Mouse (Mus musculus): Measurements from ENCODE around the gene Entpd7. TPM values are rescaled to one million over a fixed set of nuclear protein-coding genes. Genes with fewer than 3 reads are reported as not detected.
A peak's percentile ranks its signal among the peaks of the same experiment; 100 is the strongest.

Entpd7 gene
- polyA plus RNA-seq, 1 experiment from 2014 or later: 14.5 TPM

GRCm38 (mm10) chr19:43662176-43662967 lies 27.1 kb upstream of the Entpd7 start:
- 35% methylated on average over 19 of the region's 19 CpGs for WGBS
- peak; percentile 54; the same call in 1 of the 2 replicates for ATAC-seq (ENCODE audit: insufficient read depth, low FRiP score, low read depth)

GRCm38 (mm10) chr19:43663471-43663870 lies 26.0 kb upstream of the Entpd7 start:
- H3K4me1 ChIP-seq: peaks cover 7% of the 10 kb centered on the region
- H3K4me3 ChIP-seq (replicated peaks): no peak overlapping the region
- WGBS: 77% methylated on average over 8 of the region's 8 CpGs
- H3K27me3 ChIP-seq (replicated peaks): no peaks in the 10 kb centered on the region
- H3K36me3 ChIP-seq: peaks cover 17% of the 10 kb centered on the region; the same call in 1 of the 2 replicates
- H3K27ac ChIP-seq: no peak overlapping the region
- H3K9ac ChIP-seq: no peak overlapping the region
- no peak for ATAC-seq (ENCODE audit: insufficient read depth, low FRiP score, low read depth)
- H3K9me3 ChIP-seq: no peaks in the 10 kb centered on the region
- H3K4me2 ChIP-seq: no peak overlapping the region

More at GRCm38 (mm10) chr19:43662176-43662967, 27.1 kb upstream of the Entpd7 start:
- H3K4me3 ChIP-seq (replicated peaks): no peak overlapping the region
- peaks cover 7% of the 10 kb centered on the region for H3K4me1 ChIP-seq
- H3K27ac ChIP-seq: no peak overlapping the region
- H3K27me3 ChIP-seq (replicated peaks): no peaks in the 10 kb centered on the region
- peaks cover 17% of the 10 kb centered on the region; the same call in 1 of the 2 replicates for H3K36me3 ChIP-seq
- H3K4me2 ChIP-seq: no peak overlapping the region
- no peaks in the 10 kb centered on the region for H3K9me3 ChIP-seq
- H3K9ac ChIP-seq: no peak overlapping the region

DNA sequence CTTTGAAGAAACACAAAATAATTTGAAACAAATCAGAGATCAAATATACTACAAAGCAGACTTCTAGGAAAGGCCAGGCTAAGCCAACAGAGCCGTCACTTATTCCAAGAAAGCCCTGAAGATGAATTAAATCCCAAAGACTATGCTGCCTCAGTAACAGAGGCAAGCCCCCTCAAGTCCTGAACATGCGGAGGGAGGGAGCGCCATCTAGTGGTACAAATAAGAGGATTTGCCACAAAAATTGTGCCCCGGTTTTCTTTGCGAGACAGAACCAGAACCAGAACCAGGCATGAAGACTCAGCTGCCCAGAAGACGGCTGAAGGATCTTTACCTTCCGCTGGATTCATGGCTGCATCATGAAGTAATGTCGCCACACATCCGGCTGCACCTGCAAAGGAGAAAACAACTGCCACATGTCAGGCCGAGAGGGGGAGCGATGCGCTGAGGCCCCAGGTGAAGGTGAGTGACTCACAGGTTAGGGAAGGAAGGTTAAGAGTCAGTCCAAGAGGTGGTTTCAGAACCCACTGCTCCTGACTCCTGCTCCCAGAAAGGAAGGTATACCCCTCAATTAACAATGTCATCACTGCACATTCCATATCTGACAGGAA lies 23.9 kb upstream of the Entpd7 start:
- H3K36me3 ChIP-seq: peaks cover 17% of the 10 kb centered on the region; the same call in 1 of the 2 replicates
- no peak overlapping the region for H3K4me3 ChIP-seq (replicated peaks)
- H3K9ac ChIP-seq: no peak overlapping the region
- H3K9me3 ChIP-seq: no peaks in the 10 kb centered on the region
- ATAC-seq (ENCODE audit: insufficient read depth, low FRiP score, low read depth): no peak
- peaks cover 7% of the 10 kb centered on the region for H3K4me1 ChIP-seq
- no peak overlapping the region for H3K4me2 ChIP-seq
- 54% methylated on average over 12 of the region's 12 CpGs for WGBS
- H3K27me3 ChIP-seq (replicated peaks): no peaks in the 10 kb centered on the region
- H3K27ac ChIP-seq: no peak overlapping the region

DNA sequence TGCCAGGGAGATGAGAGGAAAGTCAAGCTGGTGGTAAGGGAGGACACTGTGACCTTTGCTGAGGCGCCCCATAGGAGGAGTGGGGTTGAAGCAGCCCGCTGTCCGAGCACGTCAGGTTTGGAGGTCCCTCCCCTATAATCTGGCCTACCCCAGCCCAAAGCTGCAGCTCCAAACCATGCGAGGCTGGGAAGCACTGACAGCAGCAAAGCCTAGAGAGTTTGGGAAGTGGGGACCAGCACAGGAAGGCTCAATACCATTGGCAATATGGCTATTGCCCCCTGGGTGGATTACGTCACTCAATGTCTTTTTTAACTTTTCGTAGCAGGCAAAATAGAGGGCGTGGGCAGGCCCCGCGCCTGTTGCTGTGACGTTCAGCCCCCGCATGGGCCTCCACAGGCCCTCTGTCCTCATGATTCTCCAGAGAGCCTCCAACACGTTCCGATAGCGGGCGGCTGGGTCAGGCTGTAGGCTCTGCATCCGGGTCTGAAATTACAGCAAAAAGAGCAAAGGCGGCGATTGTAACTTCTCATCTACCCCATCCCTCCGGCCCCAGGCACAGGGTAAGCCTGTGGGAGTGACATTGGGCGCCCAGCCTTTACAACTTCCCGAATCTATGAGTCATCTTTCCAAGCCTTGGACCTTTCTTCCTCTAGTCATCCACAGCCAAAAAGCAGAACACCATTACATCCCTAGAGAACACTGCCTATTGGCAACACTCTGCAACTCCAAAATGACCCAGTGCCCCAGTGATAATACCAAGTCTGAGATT lies 22.6 kb upstream of the Entpd7 start:
- H3K36me3 ChIP-seq: peaks cover 17% of the 10 kb centered on the region; the same call in 1 of the 2 replicates

DNA sequence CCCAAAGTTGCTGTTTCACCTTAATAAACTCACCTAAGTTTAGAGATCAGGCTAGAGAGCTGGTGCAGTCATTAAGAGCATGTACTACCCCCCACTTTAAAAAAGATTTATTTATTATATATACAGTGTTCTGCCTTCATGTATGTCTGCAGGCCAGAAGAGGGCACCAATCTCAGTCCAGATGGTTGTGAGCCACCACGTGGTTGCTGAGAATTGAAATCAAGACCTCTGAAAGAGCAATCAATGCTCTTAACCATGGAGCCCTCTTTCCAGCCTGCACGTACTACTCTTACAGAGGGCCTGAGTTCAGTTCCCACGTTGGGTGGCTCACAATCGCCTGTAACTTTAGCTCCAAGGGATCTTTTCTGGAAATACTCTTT lies 22.1 kb upstream of the Entpd7 start:
- Histone ChIP-seq H3K4me1 (peaks cover 3% of the 10 kb centered on the region), H3K36me3 (peaks cover 17% of the 10 kb centered on the region; the same call in 1 of the 2 replicates), H3K9me3 (no peaks in the 10 kb centered on the region), H3K27me3 (replicated peaks) (no peaks in the 10 kb centered on the region), H3K4me3 (replicated peaks) (no peak overlapping the region), H3K4me2 (no peak overlapping the region), H3K27ac (no peak overlapping the region), H3K9ac (no peak overlapping the region)
- 65% methylated on average over 4 of the region's 4 CpGs for WGBS
- ATAC-seq (ENCODE audit: insufficient read depth, low FRiP score, low read depth): no peak

More for the DNA sequence above, 22.6 kb upstream of the Entpd7 start:
- Histone ChIP-seq H3K27me3 (replicated peaks) (no peaks in the 10 kb centered on the region), H3K4me2 (no peak overlapping the region), H3K9me3 (no peaks in the 10 kb centered on the region), H3K4me3 (replicated peaks) (no peak overlapping the region), H3K9ac (no peak overlapping the region), H3K27ac (no peak overlapping the region), H3K4me1 (peaks cover 7% of the 10 kb centered on the region)
- peak; percentile 31; the same call in 1 of the 2 replicates for ATAC-seq (ENCODE audit: insufficient read depth, low FRiP score, low read depth)
- WGBS: 84% methylated on average over 22 of the region's 22 CpGs

DNA sequence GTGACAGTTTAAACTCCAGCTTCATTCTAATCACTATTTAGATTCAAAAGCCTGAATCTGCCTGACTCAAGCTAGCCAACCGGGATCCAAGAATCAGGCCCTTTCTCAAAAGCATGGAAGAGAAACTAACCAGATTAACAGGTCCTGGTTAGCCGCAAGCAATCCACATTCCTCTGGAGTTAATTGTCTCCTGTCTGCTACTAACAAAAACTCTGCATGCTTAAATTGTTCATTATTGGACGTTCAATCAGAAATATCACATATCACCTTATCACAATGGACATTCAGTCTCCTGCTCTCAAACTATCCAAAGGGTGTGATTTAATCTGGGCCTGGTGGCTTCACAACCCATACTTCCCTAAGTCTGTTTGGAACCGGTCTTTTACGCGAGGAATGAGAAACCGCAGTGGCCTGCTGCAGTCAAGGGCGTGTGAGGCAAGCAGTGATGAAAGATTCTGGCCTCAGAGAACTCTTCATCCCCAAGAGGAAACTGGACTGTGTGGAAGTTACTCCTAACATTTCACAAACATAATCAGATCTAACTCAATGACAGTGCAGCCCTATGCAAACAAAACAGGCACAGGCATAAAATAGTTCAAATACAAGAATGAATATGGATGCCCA lies 20.2 kb upstream of the Entpd7 start:
- peaks cover 8% of the 10 kb centered on the region for H3K4me1 ChIP-seq
- H3K9ac ChIP-seq: no peak overlapping the region
- no peaks in the 10 kb centered on the region for H3K36me3 ChIP-seq
- H3K27ac ChIP-seq: no peak overlapping the region
- no peak overlapping the region for H3K4me2 ChIP-seq
- WGBS: 71% methylated on average over 8 of the region's 8 CpGs
- no peaks in the 10 kb centered on the region for H3K9me3 ChIP-seq
- no peak for ATAC-seq (ENCODE audit: insufficient read depth, low FRiP score, low read depth)
- H3K27me3 ChIP-seq (replicated peaks): no peaks in the 10 kb centered on the region
- H3K4me3 ChIP-seq (replicated peaks): no peak overlapping the region

- Histone ChIP-seq H3K27me3 (replicated peaks) (no peaks in the 10 kb centered on the region), H3K4me2 (no peak overlapping the region), H3K4me3 (replicated peaks) (no peak overlapping the region), H3K27ac (no peak overlapping the region), H3K36me3 (no peaks in the 10 kb centered on the region), H3K9me3 (no peaks in the 10 kb centered on the region), H3K9ac (no peak overlapping the region), H3K4me1 (peaks cover 8% of the 10 kb centered on the region)
- ATAC-seq (ENCODE audit: insufficient read depth, low FRiP score, low read depth): no peak
- 76% methylated on average over 7 of the region's 7 CpGs for WGBS
Observed at GRCm38 (mm10) chr19:43671054-43671453, 18.4 kb upstream of the Entpd7 start.

DNA sequence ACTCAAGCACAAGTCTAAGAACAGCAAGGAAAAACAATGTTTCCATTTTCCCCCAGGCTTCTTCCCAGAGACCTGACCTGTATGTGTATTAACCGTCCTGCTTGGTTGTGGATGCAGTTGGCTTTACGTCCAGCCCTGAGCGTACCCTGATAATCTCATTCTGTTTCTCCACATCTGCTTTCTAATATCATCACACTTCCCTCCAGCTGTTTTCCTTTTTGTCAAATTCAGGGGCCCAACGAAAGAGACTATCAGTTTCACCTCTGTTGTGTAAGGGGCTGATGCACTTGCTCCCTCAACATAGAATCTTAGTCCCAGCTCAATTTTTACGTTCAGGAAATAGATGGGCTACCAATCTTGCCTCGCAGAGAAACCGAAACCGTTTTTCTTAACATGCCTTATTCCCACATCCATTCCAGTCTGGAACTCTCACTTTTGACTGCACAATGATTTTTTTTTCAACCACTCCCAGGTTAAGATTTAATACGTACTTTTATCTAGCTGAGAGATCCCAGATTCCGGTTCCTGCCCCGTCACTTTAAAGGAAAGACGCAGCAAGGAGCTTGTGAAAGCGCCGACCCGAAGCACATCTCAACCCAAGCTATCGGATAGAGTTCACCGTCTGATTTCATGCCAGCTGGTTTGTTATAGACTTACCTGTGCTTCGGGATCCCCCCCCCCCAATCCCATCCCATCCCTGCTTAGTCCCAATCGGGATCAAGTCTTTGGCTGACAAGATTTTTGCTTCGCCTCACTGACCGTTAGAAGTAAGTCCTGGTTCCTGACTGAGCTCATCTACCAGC lies 15.8 kb upstream of the Entpd7 start:
- peak overlapping the region; percentile 77 for H3K4me2 ChIP-seq
- peak overlapping the region; percentile 97 for H3K4me3 ChIP-seq (replicated peaks)
- no peaks in the 10 kb centered on the region for H3K9me3 ChIP-seq
- 4% methylated on average over 21 of the region's 21 CpGs for WGBS
- H3K27me3 ChIP-seq (replicated peaks): no peaks in the 10 kb centered on the region
- H3K36me3 ChIP-seq: no peaks in the 10 kb centered on the region
- H3K27ac ChIP-seq: peak overlapping the region; percentile 87; the same call in 1 of the 2 replicates
- H3K9ac ChIP-seq: peak overlapping the region; percentile 92
- peaks cover 12% of the 10 kb centered on the region for H3K4me1 ChIP-seq
- ATAC-seq (ENCODE audit: insufficient read depth, low FRiP score, low read depth): no peak

GRCm38 (mm10) chr19:43674316-43674689 lies 15.2 kb upstream of the Entpd7 start:
- Histone ChIP-seq H3K4me2 (peak overlapping the region; percentile 77), H3K27me3 (replicated peaks) (no peaks in the 10 kb centered on the region), H3K27ac (peak overlapping the region; percentile 87), H3K9me3 (no peaks in the 10 kb centered on the region), H3K36me3 (no peaks in the 10 kb centered on the region), H3K4me1 (peaks cover 15% of the 10 kb centered on the region), H3K9ac (peak overlapping the region; percentile 92), H3K4me3 (replicated peaks) (peak overlapping the region; percentile 97)
- whole genome bisulfite sequencing: under 1% methylated on average over 29 of the region's 29 CpGs
- ATAC-seq (ENCODE audit: insufficient read depth, low FRiP score, low read depth): no peak

DNA sequence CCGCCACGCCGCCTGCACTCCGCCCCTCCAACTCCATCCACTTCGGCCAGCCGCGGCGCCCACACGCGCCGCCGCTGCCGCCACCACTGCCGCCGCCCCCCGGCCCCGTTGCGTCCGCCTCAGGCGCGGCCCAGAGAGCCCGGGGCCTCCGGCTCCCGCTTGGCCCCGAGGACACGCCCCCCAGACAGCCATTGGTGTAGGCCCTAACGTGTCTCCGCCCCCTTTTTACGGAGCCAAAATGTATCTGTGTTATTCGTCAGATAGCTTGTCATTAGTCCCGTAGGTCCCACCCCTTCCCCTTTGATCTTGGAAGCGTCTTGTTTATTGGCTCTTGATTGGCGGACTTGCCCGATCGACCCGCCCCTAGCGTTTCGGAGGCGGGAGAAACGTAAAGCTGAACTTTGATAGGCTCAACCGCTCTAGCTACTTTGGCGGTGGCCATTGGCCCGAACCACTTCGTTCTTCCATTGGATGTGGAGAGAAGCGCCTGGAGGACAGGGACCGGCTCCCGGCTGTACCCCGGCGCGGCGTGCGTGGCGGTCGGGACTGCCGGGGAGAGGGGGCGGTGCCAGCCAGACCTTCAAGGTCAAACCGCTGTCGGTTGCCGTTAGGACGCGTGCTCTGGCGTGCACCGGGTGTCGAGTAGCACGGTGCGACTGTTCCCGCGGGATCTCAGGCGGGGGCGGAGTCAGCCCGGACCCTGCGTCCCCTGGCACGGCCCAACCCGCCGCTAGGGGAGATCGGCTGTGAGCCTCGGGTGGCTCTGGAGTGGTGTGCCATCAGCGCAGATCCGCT lies 14.5 kb upstream of the Entpd7 start, which contains the start of gene Slc25a28:
Gene Slc25a28 (minus strand): TSS at position 152 of the 795 bp plus-strand sequence.
- under 1% methylated on average over 75 of the region's 79 CpGs for WGBS
- Histone ChIP-seq H3K4me1 (peaks cover 15% of the 10 kb centered on the region), H3K9me3 (no peaks in the 10 kb centered on the region), H3K4me3 (replicated peaks) (peak within 1 kb of the TSS; percentile 97), H3K4me2 (peak within 1 kb of the TSS; percentile 86), H3K9ac (peak within 1 kb of the TSS; percentile 92), H3K27me3 (replicated peaks) (no peaks in the 10 kb centered on the region), H3K27ac (peak within 1 kb of the TSS; percentile 99), H3K36me3 (no peaks in the 10 kb centered on the region)
- ATAC-seq (ENCODE audit: insufficient read depth, low FRiP score, low read depth): peak; percentile 95

All from stomach, embryonic 15.5 days (tissue).